Mouse (Mus musculus): ENCODE data around the gene Pcsk7. TPM values are rescaled to one million over a fixed set of nuclear protein-coding genes. Genes with fewer than 3 reads are reported as not detected.

The Pcsk7 gene
- polyA plus RNA-seq, 1 experiment from 2014 or later, result 19.7 TPM

DNA sequence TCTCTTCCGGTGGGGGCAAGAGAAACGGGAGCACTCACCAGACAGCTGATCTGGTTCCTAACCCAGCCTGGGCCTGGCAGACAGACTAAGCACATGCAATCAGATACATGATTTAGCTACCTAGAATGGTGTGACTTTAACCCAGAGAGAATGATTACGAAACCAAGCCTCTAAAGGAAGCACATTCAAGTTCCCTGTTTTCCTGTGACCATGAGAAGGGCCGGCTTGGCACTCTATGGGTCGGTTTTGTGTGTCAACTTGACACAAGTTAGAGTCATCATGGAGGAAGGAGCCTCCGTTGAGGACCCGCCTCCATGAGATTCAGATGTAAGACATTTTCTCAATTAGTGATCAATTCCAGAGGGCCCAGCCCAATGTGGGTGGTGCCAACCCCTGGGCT lies 53.4 kb downstream of the Pcsk7 start:
- Histone ChIP-seq H3K27me3 (ENCODE audit: control insufficient read depth, insufficient read depth, low read length) (no peaks in the 10 kb centered on the region), H3K4me2 (replicated peaks; ENCODE audit: low read depth) (no peak overlapping the region), H3K9ac (ENCODE audit: low read length) (no peak overlapping the region), H3K27ac (replicated peaks) (peak overlapping the region; percentile 35; the same call in 1 of the 2 replicates), H3K9me3 (ENCODE audit: control insufficient read depth, low read length) (no peaks in the 10 kb centered on the region), H3K4me1 (replicated peaks; ENCODE audit: control insufficient read depth, insufficient read depth) (no peaks in the 10 kb centered on the region), H3K36me3 (ENCODE audit: control insufficient read depth, insufficient read depth, low read length) (0 out of 2 replicates have a peak, but pooled peaks cover 4% of the 10 kb centered on the region), H3K4me3 (ENCODE audit: low read depth, low read length) (no peak overlapping the region)
- WGBS, result 71% methylated on average over 7 of the region's 7 CpGs
- TF ChIP-seq EP300 (optimal IDR thresholded peaks at IDR 0.05) (no peak), CTCF (IDR thresholded peaks at IDR 0.05; ENCODE audit: low read depth) (no peak)
- no peak for DNase-seq (ENCODE audit: low spot score)
- no peak for ATAC-seq (ENCODE audit: low FRiP score, low TSS enrichment)

- Histone ChIP-seq H3K4me3 (ENCODE audit: low read depth, low read length) (no peak overlapping the region), H3K9me3 (ENCODE audit: control insufficient read depth, low read length) (no peaks in the 10 kb centered on the region), H3K36me3 (ENCODE audit: control insufficient read depth, insufficient read depth, low read length) (0 out of 2 replicates have a peak, but pooled peaks cover 6% of the 10 kb centered on the region), H3K27me3 (ENCODE audit: control insufficient read depth, insufficient read depth, low read length) (no peaks in the 10 kb centered on the region), H3K4me1 (replicated peaks; ENCODE audit: control insufficient read depth, insufficient read depth) (no peaks in the 10 kb centered on the region), H3K27ac (replicated peaks) (peak overlapping the region; percentile 40; the same call in 1 of the 2 replicates), H3K4me2 (replicated peaks; ENCODE audit: low read depth) (no peak overlapping the region), H3K9ac (ENCODE audit: low read length) (no peak overlapping the region)
- ATAC-seq (ENCODE audit: low FRiP score, low TSS enrichment), result peak; percentile 7; the same call in 1 of the 2 replicates
- DNase-seq (ENCODE audit: low spot score), result no peak
- no peak for TF ChIP-seq EP300 (optimal IDR thresholded peaks at IDR 0.05)
- no peak for TF ChIP-seq CTCF (IDR thresholded peaks at IDR 0.05; ENCODE audit: low read depth)
- 62% methylated on average over 2 of the region's 2 CpGs for WGBS
Observed at GRCm38 (mm10) chr9:45961855-45962254, 55.6 kb downstream of the Pcsk7 start.

GRCm38 (mm10) chr9:45963577-45963976 lies 57.3 kb downstream of the Pcsk7 start:
- no peak overlapping the region for H3K27ac ChIP-seq (replicated peaks)
- DNase-seq (ENCODE audit: low spot score) (no peak), ATAC-seq (ENCODE audit: low FRiP score, low TSS enrichment) (no peak)
- H3K4me3 ChIP-seq (ENCODE audit: low read depth, low read length), result no peak overlapping the region
- peaks cover 10% of the 10 kb centered on the region for H3K36me3 ChIP-seq (ENCODE audit: control insufficient read depth, insufficient read depth, low read length)
- H3K9ac ChIP-seq (ENCODE audit: low read length), result no peak overlapping the region
- no peaks in the 10 kb centered on the region for H3K9me3 ChIP-seq (ENCODE audit: control insufficient read depth, low read length)
- H3K4me2 ChIP-seq (replicated peaks; ENCODE audit: low read depth), result no peak overlapping the region
- WGBS, result 87% methylated on average over 6 of the region's 6 CpGs
- no peaks in the 10 kb centered on the region for H3K4me1 ChIP-seq (replicated peaks; ENCODE audit: control insufficient read depth, insufficient read depth)
- TF ChIP-seq CTCF (IDR thresholded peaks at IDR 0.05; ENCODE audit: low read depth) (no peak), EP300 (optimal IDR thresholded peaks at IDR 0.05) (no peak)
- no peaks in the 10 kb centered on the region for H3K27me3 ChIP-seq (ENCODE audit: control insufficient read depth, insufficient read depth, low read length)

- Histone ChIP-seq H3K27ac (replicated peaks) (no peak overlapping the region), H3K4me1 (replicated peaks; ENCODE audit: control insufficient read depth, insufficient read depth) (no peaks in the 10 kb centered on the region), H3K9ac (ENCODE audit: low read length) (no peak overlapping the region), H3K36me3 (ENCODE audit: control insufficient read depth, insufficient read depth, low read length) (0 out of 2 replicates have a peak, but pooled peaks cover 2% of the 10 kb centered on the region), H3K9me3 (ENCODE audit: control insufficient read depth, low read length) (no peaks in the 10 kb centered on the region), H3K4me2 (replicated peaks; ENCODE audit: low read depth) (no peak overlapping the region), H3K27me3 (ENCODE audit: control insufficient read depth, insufficient read depth, low read length) (no peaks in the 10 kb centered on the region), H3K4me3 (ENCODE audit: low read depth, low read length) (no peak overlapping the region)
- ATAC-seq (ENCODE audit: low FRiP score, low TSS enrichment) (no peak), DNase-seq (ENCODE audit: low spot score) (no peak)
- 70% methylated on average over 2 of the region's 2 CpGs for WGBS
- peak; percentile 58 for TF ChIP-seq CTCF (IDR thresholded peaks at IDR 0.05; ENCODE audit: low read depth)
- TF ChIP-seq EP300 (optimal IDR thresholded peaks at IDR 0.05), result no peak
Observed at GRCm38 (mm10) chr9:45976884-45977283, 70.6 kb downstream of the Pcsk7 start.

Small RNA genes lying within 50 kb of the gene (microRNA-seq; reads per million reads assigned to microRNA genes)
- not detected for gene Mir7087

Other genes starting within 250 kb of the Pcsk7 start
- 12.9 TPM in 2 replicates for gene Cep164, start 77.8 kb upstream of the Pcsk7 start, polyA plus RNA-seq (2015; fragmentation: Nextera tagmentation; extraction: Ambion mirVana)
- 12.8 and 13.3 TPM in 2 replicates for gene Bace1, start 67.9 kb upstream of the Pcsk7 start, polyA plus RNA-seq (2015; fragmentation: Nextera tagmentation; extraction: Ambion mirVana)
- 18.9 and 22.3 TPM in 2 replicates for gene Rnf214, start 414 bp downstream of the Pcsk7 start, polyA plus RNA-seq (2015; fragmentation: Nextera tagmentation; extraction: Ambion mirVana)
- 881 and 1,168 TPM in 2 replicates for gene Tagln, start 29.6 kb downstream of the Pcsk7 start, polyA plus RNA-seq (2015; fragmentation: Nextera tagmentation; extraction: Ambion mirVana)
- gene Sidt2, start 48.8 kb downstream of the Pcsk7 start, polyA plus RNA-seq (2015; fragmentation: Nextera tagmentation; extraction: Ambion mirVana), result 41.0 and 46.1 TPM in 2 replicates
- gene Pafah1b2, start 106.2 kb downstream of the Pcsk7 start, polyA plus RNA-seq (2015; fragmentation: Nextera tagmentation; extraction: Ambion mirVana), result 70.8 and 79.0 TPM in 2 replicates
- 6.6 and 6.8 TPM in 2 replicates for gene Sik3, start 106.3 kb downstream of the Pcsk7 start, polyA plus RNA-seq (2015; fragmentation: Nextera tagmentation; extraction: Ambion mirVana)

All from stomach, postnatal 0 days (tissue).